22 mouse cellular contexts compared by ENCODE assay signal in genomic region chr5:21414116-21414820, GRCm38 (mm10). TPM values are rescaled to one million over a fixed set of nuclear protein-coding genes. Genes with fewer than 3 reads are reported as not detected.
DNase-seq lines count a peak whose midpoint lies in the region; ATAC-seq and TF ChIP-seq lines count a peak whose summit lies in the region.
"Had no signal": no experiment of that assay in that cellular context is flagged by ENCODE, and none has a peak within 500 bp of the region (broad histone marks: within the 10 kb centered on the region; RNA-seq: fewer than 3 reads in every experiment).

No protein-coding gene starts in this region.

- no peaks in the 10 kb centered on the region for H3K4me1 ChIP-seq in forebrain, postnatal 0 days (ENCODE audit: insufficient read depth)
- H3K4me1 ChIP-seq: embryonic facial prominence, embryonic 15.5 days; hindbrain, embryonic 13.5 days; kidney, embryonic 15.5 days; limb, embryonic 15.5 days had no signal

- TF ChIP-seq CTCF in forebrain, postnatal 0 days (IDR thresholded peaks at IDR 0.05; ENCODE audit: low read depth) = no peak

- no peak overlapping the region for H3K27ac ChIP-seq in forebrain, postnatal 0 days (ENCODE audit: low read depth, low read length)
- H3K27ac ChIP-seq: embryonic facial prominence, embryonic 15.5 days; heart, embryonic 10.5 days; hindbrain, embryonic 13.5 days; kidney, embryonic 15.5 days; limb, embryonic 15.5 days; macrophage had no signal

- ATAC-seq in CD4-positive, CD25-positive, alpha-beta regulatory T cell, adult 4 months = peak; percentile 20
- peak; percentile 30 for ATAC-seq in activated CD4-positive, CD25-positive, alpha-beta regulatory T cell, adult 4 months
- no peak for ATAC-seq in forebrain, postnatal 0 days
- no peak for ATAC-seq in frontal cortex, adult (ENCODE audit: low TSS enrichment)
- ATAC-seq: intestine, embryonic 16.5 days; liver, postnatal 0 days had no signal

- 67% methylated on average over 1 of the region's 1 CpGs for WGBS in forebrain, postnatal 0 days

- no peak overlapping the region for H3K9ac ChIP-seq in forebrain, postnatal 0 days
- H3K9ac ChIP-seq: embryonic facial prominence, embryonic 15.5 days; hindbrain, embryonic 13.5 days; kidney, embryonic 15.5 days; limb, embryonic 15.5 days; liver, postnatal 0 days had no signal

- H3K4me3 ChIP-seq in forebrain, postnatal 0 days (ENCODE audit: low read depth, low read length) = no peak overlapping the region
- H3K4me3 ChIP-seq: embryonic facial prominence, embryonic 15.5 days; heart, embryonic 10.5 days; hindbrain, embryonic 13.5 days; kidney, embryonic 15.5 days; limb, embryonic 15.5 days had no signal

- no peaks in the 10 kb centered on the region for H3K27me3 ChIP-seq in splenic B cell, adult 2 months (ENCODE audit: control insufficient read depth, insufficient read depth, low read length, poor library complexity, severe bottlenecking)
- H3K27me3 ChIP-seq in forebrain, postnatal 0 days (ENCODE audit: insufficient read depth, low read length) = no peaks in the 10 kb centered on the region
- H3K27me3 ChIP-seq: embryonic facial prominence, embryonic 15.5 days; hindbrain, embryonic 13.5 days; kidney, embryonic 15.5 days; limb, embryonic 15.5 days had no signal

- no peaks in the 10 kb centered on the region for H3K36me3 ChIP-seq in splenic B cell, adult 2 months (ENCODE audit: control insufficient read depth, insufficient read depth, low read length, poor library complexity, severe bottlenecking)
- H3K36me3 ChIP-seq in forebrain, postnatal 0 days (ENCODE audit: insufficient read depth) = no peaks in the 10 kb centered on the region
- H3K36me3 ChIP-seq: embryonic facial prominence, embryonic 15.5 days; G1E; heart, embryonic 10.5 days; hindbrain, embryonic 13.5 days; kidney, embryonic 15.5 days; limb, embryonic 15.5 days had no signal

- DNase-seq in lung, postnatal 36 days = peak; percentile 11
- DNase-seq in lung, postnatal 4 days = no peak
- DNase-seq in splenic B cell, adult 2 months (ENCODE audit: low read depth, low spot score) = peak; percentile 45
- no peak for DNase-seq in forebrain, postnatal 0 days
- no peak for DNase-seq in kidney, postnatal 25 days
- DNase-seq: cerebellum, adult 9-11 months; gastrocnemius, postnatal 36 days; heart, postnatal 14 days; liver, postnatal 0 days; right cerebral cortex, adult 18-20 months had no signal

- H3K9me3 ChIP-seq in forebrain, postnatal 0 days (ENCODE audit: low read length) = no peaks in the 10 kb centered on the region
- H3K9me3 ChIP-seq: embryonic facial prominence, embryonic 15.5 days; heart, embryonic 10.5 days; hindbrain, embryonic 13.5 days; kidney, embryonic 15.5 days; limb, embryonic 15.5 days had no signal

- H3K4me2 ChIP-seq in forebrain, postnatal 0 days (ENCODE audit: low read depth) = no peak overlapping the region
- H3K4me2 ChIP-seq: embryonic facial prominence, embryonic 15.5 days; hindbrain, embryonic 13.5 days; kidney, embryonic 15.5 days; limb, embryonic 15.5 days; midbrain, embryonic 11.5 days had no signal

RNA-seq across cellular contexts. Expression of gene Ccdc146, which starts 10.2 kb away (rescaled TPM):
- under 1 TPM; 0.29 to 0.74 TPM for polyA plus RNA-seq in CD4-positive, CD25-positive, alpha-beta regulatory T cell, adult 4 months (2017; shearing (Covaris generic))
- polyA plus RNA-seq in activated CD4-positive, CD25-positive, alpha-beta regulatory T cell, adult 4 months (2017; shearing (Covaris generic)) = under 1 TPM; 0.60 to 0.61 TPM
- 0.77 and 1.1 TPM in 2 replicates for total RNA-seq in forebrain, postnatal 0 days (2014; rRNA removed)
- polyA plus RNA-seq in forebrain, postnatal 0 days (2015; fragmentation: Nextera tagmentation; extraction: Ambion mirVana) = 0.62 and 1.7 TPM in 2 replicates
- polyA plus RNA-seq: G1E; kidney, embryonic 15.5 days; limb, embryonic 15.5 days; macrophage; midbrain, embryonic 11.5 days had no signal

RNA-seq across cellular contexts. Expression of gene Fam185a, which starts 10.5 kb away (rescaled TPM):
- 1 to 10 TPM; 2.2 to 2.7 TPM for polyA plus RNA-seq in CD4-positive, CD25-positive, alpha-beta regulatory T cell, adult 4 months (2017; shearing (Covaris generic))
- 1 to 10 TPM; 2.4 to 2.6 TPM for polyA plus RNA-seq in activated CD4-positive, CD25-positive, alpha-beta regulatory T cell, adult 4 months (2017; shearing (Covaris generic))
- 11.1 and 14.2 TPM in 2 replicates for total RNA-seq in forebrain, postnatal 0 days (2014; rRNA removed)
- polyA plus RNA-seq in forebrain, postnatal 0 days (2015; fragmentation: Nextera tagmentation; extraction: Ambion mirVana) = 7.6 and 10.5 TPM in 2 replicates

RNA-seq across cellular contexts. Expression of gene Fgl2, which starts 41.8 kb away (rescaled TPM):
- 10 to 100 TPM; 20.6 to 22.3 TPM for polyA plus RNA-seq in CD4-positive, CD25-positive, alpha-beta regulatory T cell, adult 4 months (2017; shearing (Covaris generic))
- 10 to 100 TPM; 27.5 to 28.0 TPM for polyA plus RNA-seq in activated CD4-positive, CD25-positive, alpha-beta regulatory T cell, adult 4 months (2017; shearing (Covaris generic))
- total RNA-seq in forebrain, postnatal 0 days (2014; rRNA removed) = 3.2 and 4.1 TPM in 2 replicates
- 0.70 and 1.1 TPM in 2 replicates for polyA plus RNA-seq in forebrain, postnatal 0 days (2015; fragmentation: Nextera tagmentation; extraction: Ambion mirVana)

Comparison
In these comparisons a context has a peak if more than half of its experiments do, and no peak if none do; other contexts are left out.
1. DNase-seq: peak in lung, postnatal 36 days (single experiment) and splenic B cell, adult 2 months (single experiment); none in lung, postnatal 4 days (0 of 2), forebrain, postnatal 0 days (single experiment) and kidney, postnatal 25 days (0 of 2).
2. ATAC-seq: peak in CD4-positive, CD25-positive, alpha-beta regulatory T cell, adult 4 months (single experiment) and activated CD4-positive, CD25-positive, alpha-beta regulatory T cell, adult 4 months (single experiment); none in forebrain, postnatal 0 days (single experiment) and frontal cortex, adult (single experiment).
3. RNA of gene Fgl2, which starts 41.8 kb away (polyA plus RNA-seq): 27.5 to 28.0 TPM in activated CD4-positive, CD25-positive, alpha-beta regulatory T cell, adult 4 months and 20.6 to 22.3 TPM in CD4-positive, CD25-positive, alpha-beta regulatory T cell, adult 4 months; 0.70 to 1.1 TPM in forebrain, postnatal 0 days; every median in the first group is over 10 times any median in the second.